Mouse (Mus musculus): Measurements from ENCODE around the gene Tmem177.

Gene Tmem177

DNA sequence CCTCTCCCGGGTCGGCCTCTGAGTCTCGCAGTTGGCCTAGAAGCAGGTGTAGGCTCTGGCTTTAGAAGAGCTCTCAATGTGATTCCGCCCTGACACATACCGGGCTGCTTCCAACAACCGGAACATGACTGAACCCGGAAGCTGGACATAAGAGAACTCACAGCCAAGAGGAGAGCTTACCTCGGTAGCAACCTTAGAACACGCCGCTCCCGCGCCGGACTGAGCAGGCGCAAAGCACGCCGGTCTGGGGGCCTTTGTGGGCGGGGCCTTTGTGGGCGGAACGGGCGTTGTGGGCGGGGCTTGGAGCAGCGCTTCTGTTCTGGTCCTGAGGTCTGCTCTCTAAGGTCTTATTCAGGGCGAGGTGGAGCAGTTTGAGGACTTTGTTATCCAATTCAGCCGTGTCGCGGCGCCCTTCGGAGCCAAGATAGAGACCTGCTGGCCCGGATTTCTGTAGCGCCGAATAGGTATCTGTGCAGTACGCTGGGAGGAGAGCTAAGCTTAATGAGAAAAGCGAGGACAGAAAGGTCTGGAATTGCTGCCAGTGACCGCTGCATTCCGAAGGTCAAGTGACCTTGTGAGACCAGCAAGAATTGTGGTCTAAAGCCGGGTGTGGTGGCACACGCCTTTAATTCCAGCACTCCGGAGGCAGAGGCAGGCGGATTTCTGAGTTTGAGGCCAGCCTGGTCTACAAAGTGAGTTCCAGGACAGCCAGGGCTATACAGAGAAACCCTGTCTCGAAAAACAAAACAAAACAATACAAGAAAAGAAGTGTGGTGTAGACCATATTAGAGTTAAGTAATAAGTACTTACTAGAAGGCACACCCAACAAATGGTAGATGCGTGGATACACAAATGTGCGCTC lies at the start of gene Tmem177:
Gene Tmem177, minus strand, starts transcription at position 256 of the 862 bp plus-strand sequence.
- peak; percentile 94 for DNase-seq (ENCODE audit: low read depth, low spot score)

DNA sequence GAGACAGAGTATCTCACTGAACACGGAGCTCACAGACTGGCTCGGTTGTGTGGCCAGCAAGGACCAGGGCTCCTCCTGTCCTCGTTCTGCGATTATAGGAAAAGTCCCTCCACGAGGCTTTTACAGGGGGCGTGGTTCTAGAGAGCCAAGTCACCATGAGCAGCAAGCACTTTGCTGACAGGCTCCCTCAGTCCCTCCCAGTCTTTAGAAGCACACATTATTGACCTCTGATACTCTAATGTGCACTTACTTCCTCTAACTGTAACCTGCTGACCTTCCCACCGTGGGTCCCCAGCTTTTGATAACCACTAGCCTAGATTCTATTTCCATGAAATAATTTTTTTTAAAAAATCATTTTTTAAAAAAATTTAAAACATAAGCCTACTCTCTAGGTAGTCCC lies 46.9 kb upstream of the Tmem177 start:
- no peak for DNase-seq (ENCODE audit: low read depth, low spot score)

DNA sequence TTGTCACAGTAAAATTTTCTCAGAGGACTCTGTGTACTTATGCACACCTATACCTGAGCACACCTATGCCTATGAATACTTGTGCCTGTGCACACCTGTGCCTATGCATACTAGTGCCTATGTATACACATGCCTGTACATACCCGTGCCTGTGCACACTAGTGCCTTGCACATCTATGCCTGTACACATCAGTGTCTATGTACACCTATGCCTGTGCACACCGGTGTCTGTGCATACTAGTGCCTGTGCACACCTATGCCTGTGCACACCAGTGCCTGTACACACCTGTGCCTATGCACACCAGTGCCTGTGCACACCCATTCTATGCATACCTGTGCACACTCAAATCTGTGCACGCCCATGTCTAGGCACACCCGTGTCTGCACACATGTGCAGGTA lies 46.5 kb upstream of the Tmem177 start:
- no peak for DNase-seq (ENCODE audit: low read depth, low spot score)

DNA sequence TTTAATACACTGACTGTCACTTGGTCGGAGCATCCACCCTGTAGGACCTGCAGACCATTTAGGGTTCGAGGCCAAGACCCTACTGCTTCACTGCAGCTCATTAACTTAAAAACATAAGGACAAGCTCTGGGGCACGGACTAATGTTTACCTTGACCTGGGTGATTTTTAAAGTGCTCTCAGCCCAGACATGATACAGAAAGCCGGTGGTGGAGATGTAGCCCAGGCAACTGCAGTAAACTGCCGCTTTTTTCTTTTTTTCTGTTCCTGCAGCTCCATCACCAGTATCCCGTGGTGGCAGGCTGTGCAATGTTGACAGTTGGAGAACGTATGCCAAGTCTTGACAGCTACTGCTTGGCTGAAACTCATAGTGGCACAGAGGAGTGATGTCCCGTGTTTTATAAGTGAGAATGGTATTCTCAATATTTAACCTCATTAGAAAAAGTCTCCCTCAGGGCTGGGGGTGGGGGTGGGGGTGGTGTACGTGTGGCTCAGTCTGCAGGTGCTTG lies 44.8 kb upstream of the Tmem177 start:
- no peak for DNase-seq (ENCODE audit: low read depth, low spot score)

DNA sequence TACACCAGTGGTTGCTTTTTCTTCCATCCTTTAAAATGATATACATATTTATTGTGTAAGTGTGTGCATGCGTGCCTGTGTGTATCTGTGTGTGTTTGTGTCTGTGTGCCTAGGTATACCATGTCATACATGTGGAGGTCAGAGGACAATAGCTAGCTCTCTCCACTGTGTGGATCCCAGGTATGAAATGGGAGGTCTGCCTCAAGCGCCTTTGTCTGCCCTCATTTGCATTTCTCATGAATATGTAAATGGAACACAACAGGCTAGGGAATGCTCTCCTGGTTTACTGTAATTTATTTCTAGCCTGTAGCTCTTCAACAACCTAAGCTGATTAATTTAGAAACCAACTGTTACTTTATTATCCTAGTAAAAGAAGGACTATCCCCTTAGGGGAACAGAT lies 41.7 kb upstream of the Tmem177 start:
- no peak for DNase-seq (ENCODE audit: low read depth, low spot score)

DNA sequence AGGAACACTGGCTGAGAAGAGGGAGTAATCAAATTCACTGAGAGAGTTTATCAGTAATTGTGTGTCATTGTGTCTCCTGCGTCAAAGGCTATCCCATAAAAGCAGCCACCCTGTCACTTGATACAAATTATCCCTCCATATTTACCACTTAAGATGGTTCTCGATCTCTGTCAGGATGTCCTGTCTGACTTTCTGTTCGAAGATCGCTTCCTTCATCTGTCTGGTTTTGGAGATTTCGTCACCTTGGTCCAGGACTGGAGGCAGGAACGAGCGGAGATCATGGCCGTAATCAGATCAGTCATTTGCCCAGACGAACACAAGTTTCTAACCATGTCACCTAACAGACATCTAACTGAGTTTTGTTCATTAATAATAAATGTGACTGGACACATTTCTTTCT lies 40.4 kb upstream of the Tmem177 start:
- DNase-seq (ENCODE audit: low read depth, low spot score): no peak

DNA sequence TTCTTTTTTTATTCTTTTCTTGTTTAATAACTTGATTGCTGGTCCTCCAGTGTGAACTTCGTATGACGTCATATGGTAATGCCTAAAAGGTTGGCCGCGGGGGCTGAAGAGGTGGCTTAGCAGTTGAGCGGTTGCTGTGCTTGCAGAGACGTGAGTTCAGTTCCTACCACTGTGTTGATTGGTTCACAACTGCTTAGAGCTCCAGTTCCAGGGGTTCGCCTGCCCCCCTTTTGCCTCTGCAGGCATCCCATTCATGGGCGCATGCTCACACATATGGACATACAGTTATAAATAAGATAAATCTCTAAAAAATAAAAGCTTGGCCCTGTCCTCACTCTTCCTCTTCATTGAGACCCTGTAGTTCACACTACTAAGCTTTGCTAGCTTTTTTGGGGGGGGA lies 37.1 kb upstream of the Tmem177 start:
- no peak for DNase-seq (ENCODE audit: low read depth, low spot score)

DNA sequence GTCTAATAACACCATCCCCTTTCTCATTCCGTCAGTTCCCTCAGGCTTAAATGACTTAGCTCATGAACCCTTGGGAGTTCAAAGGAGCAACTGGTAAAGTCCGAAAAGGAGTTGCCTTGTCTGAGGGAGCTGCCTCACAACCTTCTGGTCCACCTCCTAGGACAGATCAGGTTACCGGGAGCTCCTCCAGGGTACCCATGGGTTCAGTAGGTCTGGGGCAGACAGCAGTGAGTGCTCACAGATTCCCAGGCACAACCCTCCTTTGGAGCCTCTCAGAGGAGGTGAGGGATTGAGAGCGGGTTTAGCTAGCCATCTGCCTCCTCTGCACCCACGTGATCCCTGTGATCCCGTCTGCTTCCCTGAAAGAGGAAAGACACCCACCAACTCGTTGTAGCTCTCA lies 23.9 kb upstream of the Tmem177 start:
- DNase-seq (ENCODE audit: low read depth, low spot score): no peak

DNA sequence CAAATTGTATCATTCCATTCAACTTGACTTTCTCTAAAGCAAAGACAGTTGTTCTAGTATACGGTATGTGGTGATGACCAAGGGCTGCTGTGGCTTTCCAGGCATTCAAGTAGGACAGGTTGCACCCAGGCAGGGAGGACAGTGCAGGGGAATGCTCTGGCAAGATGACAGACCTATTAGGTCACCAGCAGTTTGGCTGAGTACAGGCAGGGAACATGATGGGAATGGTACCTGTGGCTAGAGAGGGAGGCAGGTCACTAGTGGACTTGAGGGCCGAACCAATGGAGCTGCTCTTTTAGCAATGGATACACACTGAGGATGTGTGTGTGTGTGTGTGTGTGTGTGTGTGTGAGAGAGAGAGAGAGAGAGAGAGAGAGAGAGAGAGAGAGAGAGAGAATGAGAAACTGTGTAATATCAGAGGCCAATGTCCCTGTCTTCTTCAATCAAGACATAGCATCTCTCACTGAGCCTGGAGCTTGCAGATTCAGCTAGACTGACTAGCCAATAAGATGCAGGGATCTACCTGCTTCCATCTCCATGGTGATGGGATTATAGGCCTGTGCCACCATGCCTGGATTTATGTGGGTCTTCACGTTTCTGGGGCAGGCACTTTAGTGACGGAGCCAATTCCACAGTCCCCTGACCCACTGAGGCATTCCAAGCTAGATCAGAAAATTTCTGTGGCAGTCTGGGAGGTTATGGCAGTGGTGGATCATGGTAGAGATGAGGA lies 18.6 kb upstream of the Tmem177 start:
- no peak for DNase-seq (ENCODE audit: low read depth, low spot score)

DNA sequence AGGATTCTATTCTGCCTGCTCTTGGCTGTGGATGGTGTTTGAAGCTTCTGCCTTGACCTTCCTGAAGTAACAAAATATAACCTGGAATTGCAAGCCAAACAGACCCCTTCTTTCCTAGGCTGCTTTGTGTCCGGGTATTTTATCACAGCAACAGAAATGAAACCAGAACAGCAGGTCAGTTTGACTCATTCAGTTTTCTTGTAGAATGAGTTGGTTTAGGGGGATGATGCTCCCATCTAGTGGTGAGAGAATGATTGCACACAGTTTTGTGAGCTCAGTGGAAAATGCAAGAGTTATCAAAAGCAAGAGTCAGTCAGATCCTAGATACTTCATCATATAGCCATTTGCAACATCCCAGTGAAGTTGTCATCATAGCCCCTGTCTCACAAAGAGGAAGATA lies 16.7 kb upstream of the Tmem177 start:
- DNase-seq (ENCODE audit: low read depth, low spot score): peak; percentile 75

DNA sequence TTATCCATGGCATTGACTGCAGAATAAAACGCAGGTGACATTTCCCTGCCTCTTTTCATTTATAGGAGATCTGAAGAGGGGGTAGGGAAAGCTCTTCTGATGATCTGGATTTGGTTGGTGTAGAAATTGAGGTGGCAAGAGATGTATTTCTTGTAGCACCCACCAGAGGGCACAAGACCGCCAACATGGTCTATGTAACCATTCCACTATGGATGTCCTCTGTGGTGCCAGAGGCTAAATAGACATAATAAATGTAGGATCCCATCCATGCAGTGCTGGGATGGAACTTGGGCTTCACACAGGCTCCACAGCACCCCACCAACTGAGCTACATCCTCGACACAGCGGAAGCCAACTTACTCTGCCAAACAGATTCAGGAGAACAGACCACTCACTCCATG lies 6.3 kb upstream of the Tmem177 start:
- DNase-seq (ENCODE audit: low read depth, low spot score): peak; percentile 59

DNA sequence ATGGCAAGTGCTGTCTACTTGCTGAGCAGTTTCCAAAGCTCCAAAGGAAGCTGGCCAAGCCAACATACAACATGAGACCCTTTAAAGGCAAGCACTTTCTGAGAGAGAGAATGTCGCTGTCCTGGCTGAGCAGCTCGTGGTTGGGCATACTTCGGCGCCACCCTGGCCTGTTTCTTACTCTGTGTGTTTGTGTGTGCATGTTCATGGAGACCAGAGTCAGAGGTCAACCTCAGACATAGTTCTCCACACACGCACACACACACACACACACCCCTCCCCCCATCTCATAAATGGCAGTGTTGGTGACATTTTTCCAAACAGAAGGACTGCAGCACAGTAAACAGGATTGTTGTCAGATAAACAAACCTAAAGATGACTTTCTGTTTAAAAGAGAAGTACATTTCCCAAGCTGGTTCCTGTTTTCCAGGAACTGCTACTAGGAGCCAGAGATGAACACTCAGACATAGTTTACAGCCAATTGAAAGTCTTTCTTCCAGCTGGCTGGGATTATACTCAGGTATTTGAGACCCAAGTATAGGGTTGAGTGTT lies 3.9 kb upstream of the Tmem177 start:
- DNase-seq (ENCODE audit: low read depth, low spot score): no peak

DNA sequence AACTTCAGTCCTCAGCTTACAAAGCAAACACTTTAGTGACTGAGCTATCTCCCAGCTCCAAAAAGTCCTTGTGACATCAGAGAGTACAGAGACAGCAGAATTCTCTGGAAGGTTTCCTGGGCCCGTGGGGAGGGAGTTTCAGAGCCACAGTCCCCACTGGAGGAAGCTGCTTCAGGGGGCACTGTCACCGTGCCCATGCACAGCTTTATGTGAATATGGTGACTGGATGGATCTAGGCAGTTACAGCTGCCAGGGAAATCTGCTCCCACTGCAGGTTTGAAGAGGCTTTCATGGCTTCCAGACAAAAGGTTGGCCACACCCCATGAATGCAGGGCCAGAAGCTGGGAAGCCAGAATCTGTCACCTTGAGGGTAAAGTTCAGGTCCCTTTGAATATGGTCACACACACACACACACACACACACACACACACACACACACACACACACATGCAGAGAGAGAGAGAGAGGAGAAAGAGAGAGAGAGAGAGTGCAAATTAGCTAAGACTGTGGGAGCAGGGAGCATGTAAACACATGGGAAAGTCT lies 5.7 kb downstream of the Tmem177 start:
- DNase-seq (ENCODE audit: low read depth, low spot score): no peak

DNA sequence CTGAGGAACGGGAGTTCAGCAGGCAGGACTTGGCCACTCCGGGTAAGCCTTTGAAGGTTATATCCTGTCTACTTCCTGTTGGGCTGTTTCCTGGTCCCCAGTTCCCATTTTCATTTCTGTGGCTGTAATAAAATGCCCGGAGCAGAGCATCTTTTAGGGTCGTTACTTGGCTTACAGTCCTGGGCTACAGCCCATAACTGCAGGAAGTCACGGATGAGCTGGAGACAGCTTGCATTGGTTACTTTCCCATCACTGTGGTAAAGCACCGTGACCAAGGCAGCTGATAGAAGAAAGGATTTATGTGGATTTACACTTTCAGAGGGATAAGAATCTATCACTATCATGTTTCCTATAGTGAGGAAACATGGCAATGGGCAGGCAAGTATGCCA lies 9.8 kb downstream of the Tmem177 start:
- no peak for DNase-seq (ENCODE audit: low read depth, low spot score)

DNA sequence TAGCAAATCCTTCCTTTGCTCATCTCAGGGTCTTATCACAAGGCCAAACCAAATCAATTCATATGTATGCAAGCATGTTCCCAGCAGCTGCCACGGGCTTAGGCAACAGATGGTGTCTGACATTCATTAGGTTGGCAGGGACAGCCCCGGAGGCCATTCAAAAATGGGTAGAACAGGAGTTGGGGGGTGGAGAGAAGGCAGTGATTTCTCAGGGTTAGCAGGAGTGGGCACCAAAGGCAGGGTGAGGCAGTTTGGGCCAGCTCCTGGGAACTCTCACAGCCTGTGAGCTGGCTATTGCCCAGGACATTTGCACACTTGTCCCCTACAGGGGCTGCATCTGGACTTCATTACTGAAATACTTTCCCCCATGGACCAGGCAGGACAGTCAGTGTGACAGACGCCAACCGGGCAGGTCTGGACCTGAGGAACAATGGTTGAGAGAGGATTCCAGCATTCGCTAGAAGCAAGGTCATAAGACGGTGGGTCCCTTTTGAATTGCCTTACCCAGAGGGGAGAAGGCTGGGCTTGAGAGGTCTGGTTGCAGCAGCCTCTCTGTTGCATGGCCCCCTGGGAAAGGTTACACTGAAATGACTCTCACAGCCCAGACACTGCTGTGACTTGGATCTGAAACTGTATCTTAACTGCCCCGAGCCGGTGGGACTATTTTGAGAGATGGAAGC lies 10.3 kb downstream of the Tmem177 start:
- DNase-seq (ENCODE audit: low read depth, low spot score): no peak

DNA sequence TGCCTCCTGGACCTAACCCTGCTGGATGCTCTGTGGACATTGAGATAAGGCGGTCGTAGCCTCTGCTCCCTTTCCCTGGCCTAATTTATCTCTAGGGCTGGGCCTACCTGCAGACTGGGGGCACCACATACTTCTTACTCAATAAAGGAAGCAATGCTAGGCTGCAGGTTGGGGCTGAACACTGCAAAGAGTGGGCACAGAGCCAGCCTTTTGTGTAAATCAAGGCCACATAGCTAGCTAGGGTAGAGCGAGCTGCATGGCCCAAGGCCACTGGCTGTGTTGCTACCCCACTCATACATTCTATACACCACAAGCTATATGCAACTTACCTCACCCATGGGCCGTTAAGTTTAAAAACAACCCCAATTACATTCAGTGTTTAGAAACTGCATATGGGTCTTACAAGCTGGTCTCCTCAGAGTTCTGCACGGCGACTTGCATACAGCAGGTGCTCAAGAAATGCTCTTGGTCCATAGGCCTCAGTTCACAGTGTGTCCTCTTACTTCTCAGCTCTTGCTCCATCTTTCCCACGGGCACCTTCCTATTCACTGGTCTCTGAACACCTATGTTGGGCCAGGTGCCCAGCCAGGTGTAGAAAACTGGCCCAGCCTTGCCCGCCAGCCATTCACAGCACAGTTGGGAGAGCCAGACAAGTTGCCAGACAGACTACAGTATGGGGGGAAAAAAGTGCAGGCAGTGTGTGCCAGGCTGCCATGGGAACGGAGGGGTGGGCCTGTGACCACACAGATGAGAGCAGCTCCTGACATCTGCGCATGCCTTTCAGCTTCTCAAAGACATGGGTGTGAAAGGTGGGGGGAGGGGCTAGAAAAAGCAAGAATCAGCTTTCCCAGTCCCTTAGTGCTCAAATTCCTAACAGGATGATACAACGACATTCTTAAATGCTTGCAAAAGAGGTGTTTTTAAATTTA lies 13.5 kb downstream of the Tmem177 start:
- no peak for DNase-seq (ENCODE audit: low read depth, low spot score)

DNA sequence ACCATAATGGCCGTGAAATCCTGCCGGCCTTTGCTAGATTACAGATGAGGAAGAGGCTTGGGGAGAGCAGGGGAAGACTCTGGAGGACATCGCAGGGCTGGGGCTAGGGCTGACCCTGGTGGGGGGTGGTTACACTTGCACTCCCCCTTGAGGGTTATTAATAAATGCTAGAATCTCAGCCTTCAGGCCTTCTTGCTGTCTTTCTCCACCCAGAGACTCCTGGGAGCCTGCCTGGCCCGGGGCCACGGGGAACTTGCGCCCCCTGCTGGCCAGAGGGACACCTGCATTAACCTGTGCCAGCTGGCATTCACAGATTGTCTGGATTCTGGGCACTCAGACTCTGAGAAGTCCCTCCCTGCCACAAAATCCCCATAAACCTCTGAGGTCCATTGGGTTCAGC lies 18.1 kb downstream of the Tmem177 start:
- DNase-seq (ENCODE audit: low read depth, low spot score): peak; percentile 53

DNA sequence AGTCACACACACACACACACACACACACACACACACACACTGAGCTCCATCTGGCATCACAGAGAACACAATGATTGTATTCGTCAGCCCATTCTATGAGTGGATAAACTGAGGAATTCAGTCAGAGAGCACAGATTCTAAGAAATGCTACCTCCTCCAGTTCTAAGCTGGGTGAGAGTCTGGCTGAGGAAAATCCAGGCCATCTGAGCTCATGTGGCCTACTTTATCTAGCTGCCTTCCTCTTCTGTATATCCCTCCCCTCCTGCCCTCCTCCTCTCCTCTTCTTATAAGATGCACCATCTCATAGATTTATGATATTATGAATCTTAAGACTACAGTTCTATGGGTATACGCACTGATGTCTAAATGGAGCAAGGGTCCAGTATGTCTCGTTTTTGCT lies 19.4 kb downstream of the Tmem177 start:
- DNase-seq (ENCODE audit: low read depth, low spot score): no peak

DNA sequence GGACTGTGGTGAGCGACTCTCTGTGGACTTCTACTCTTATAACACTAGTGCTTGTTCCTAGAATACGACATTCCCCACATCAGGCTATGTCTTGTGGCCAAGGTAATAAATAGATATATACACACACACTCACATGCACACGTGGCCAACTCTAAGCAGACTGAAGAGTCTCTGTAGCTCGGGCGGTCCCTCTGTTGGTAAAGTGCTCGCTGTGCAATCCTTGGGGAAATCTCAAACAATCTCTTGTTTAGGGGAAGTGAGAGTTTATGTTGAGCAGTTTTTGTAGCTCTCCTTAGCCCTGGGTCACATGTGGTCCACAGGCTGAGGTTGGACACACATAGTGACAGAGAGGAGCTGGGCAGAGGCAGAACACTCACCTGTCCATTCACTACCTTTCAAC lies 20.1 kb downstream of the Tmem177 start:
- DNase-seq (ENCODE audit: low read depth, low spot score): no peak

DNA sequence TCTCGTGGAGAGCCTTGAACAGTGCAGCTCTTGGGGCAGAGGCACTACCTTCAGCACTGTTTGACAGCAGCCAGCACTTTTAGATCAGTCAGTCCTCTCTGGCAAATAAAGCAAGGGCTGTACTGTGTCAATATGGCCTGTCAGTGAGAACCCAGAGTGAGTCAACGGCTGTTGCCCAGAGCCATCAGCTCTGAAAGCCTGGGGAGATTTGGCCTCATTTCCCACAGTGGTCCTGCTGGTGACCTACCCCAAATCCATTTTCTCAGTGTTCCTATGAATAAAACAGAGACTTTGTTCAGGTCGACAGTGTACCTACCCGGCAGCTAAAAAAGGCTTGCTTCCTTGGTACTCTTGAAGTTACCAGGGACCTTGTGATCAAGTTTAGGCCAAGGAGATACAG lies 21.1 kb downstream of the Tmem177 start:
- no peak for DNase-seq (ENCODE audit: low read depth, low spot score)

DNA sequence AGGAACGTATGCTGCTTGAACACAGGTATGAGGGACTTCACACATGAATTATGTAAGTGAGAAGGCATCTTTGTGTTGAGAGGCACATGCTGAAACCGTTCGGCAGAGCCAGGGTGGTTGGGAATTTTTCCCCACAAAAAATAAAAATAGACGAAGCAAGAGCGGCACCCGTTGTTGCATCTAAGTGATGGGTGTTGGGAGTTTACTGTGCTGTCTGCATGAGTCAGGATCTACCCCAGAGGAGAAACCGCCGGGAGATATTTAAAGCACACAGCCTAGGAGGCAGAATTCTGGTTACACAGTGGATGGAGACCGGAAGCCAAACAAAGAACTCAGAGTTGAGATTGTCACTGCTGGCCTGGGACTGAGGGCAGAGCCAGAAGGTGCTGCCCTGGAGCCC lies 21.9 kb downstream of the Tmem177 start:
- DNase-seq (ENCODE audit: low read depth, low spot score): no peak

Data from 3T3-L1 (cell line).